Mouse (Mus musculus) E14TG2a.4 (cell line): ENCODE measurements around the gene Cnot6.

ENCODE experiments used
- CTCF ChIP-seq: conservative IDR thresholded peaks from 2 replicates; pipeline ENCODE4 v1.5.1; 2014; ENCODE audit warnings: low read length
- POU5F1 ChIP-seq: IDR thresholded peaks from 2 replicates; pipeline ENCODE4 v1.6.1; 2014; ENCODE audit warnings: low read length, borderline replicate concordance

DNA sequence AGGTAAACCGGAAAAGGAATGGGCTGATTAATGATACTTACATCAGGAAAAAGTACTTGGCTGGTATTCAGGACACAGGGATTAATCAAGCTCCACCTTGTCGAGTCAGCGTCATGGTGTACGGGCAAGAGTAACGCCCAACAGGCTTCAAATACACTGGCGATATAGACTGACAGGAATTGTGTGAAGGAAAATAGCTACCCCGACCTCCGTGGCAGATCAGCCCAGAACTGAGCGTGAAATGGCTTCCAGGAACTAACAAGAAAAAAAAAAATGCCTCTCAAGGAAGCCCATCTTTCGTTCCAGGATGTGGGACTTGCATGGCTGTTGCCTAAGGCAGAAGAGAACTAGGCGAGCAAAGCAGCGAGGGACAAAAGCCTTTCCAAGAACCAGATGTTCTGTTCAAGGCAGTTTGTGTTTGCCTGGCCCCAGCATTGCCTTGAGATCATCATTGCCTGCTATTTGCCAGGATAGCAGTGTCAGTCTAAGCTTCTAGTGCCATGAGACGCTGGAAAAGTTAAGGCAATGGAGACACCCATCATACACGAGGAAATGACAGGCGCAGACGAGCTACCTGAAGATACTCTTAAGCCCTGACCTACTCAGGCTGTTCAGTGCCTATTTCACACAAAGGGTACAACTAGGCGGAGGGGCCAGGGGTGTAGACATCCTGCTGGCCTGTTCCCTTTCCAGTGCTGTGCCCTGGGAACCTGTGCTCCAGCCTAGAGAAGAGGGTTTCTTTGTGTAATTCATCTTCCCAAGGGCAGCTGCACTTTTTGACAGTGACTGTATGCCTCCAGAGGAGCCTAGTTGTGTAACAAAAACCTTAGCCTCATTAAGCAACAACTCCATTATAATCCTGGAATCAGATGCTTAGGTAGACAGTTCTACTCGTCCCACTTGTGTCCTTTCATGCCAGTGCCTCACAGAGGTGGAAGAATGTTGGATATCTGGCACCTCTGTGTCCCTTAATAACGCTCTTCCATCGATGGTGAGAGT, 1.1 kb upstream of the Cnot6 start:
- no peak for TF ChIP-seq CTCF
- TF ChIP-seq POU5F1: no peak
